Mouse (Mus musculus): ENCODE measurements around the gene Anxa9.

DNA sequence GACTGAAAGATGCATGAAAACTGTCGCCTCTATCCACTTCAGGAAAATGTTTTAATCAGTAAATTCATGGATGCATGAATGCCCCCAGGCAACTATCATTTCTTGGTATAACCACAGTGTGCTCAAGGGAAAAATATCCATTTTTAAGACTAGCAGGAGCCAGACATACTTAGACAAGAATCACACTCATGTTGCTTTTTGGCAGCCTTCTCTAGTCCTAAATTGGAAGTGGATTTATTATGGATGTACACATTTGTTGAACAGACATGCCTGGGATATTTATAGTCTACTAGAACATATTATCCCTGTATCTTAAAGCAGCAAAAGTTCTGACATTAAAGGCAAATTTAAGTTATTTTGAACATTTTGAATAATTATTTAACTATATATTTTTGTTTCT is 42.3 kb downstream of the Anxa9 start:
- no peak for TF ChIP-seq CTCF (IDR thresholded peaks at IDR 0.05; ENCODE audit: extremely low read depth, insufficient read depth, low read length)
- TF ChIP-seq POLR2A (IDR thresholded peaks at IDR 0.05; ENCODE audit: extremely low read depth, insufficient read depth, low read length), result no peak

Measured in cortical plate, adult 2 months (tissue).